ENCODE assay signal across 24 mouse cellular contexts in the genomic region with DNA sequence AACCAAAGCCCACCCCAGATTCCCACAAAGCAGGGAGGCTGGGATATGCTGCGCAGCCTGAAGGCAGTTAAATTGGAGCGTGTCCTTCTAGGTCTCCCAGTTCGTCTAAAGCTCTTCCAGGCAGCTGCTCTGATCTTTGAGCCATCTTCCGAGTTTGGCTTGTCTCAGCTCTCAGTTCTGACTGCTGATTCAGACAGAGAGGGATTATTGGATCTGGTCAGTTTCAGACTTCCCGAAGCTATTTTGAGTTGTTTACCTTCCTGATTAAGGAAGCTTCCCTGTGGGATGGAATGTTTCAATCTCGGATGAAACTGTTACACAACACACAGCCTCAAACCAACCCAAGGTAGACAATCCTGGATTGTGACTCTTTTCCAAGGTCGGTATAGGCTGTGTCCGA. TPM values are rescaled to one million over a fixed set of nuclear protein-coding genes. Genes with fewer than 3 reads are reported as not detected.
DNase-seq lines count a peak whose midpoint lies in the region; ATAC-seq and TF ChIP-seq lines count a peak whose summit lies in the region.
"Had no signal": no experiment of that assay in that cellular context is flagged by ENCODE, and none has a peak within 500 bp of the region (broad histone marks: within the 10 kb centered on the region; RNA-seq: fewer than 3 reads in every experiment).

No protein-coding gene starts in this region.

- H3K4me3 ChIP-seq in cerebellum, adult 2 months (replicated peaks; ENCODE audit: insufficient read depth, low read depth, low read length) = no peak overlapping the region
- H3K4me3 ChIP-seq in heart, embryonic 10.5 days = no peak overlapping the region
- no peak overlapping the region for H3K4me3 ChIP-seq in layer of hippocampus, adult 2 months
- no peak overlapping the region for H3K4me3 ChIP-seq in embryonic facial prominence, embryonic 14.5 days (ENCODE audit: low read depth, low read length)
- H3K4me3 ChIP-seq: heart, embryonic 15.5 days; hindbrain, embryonic 13.5 days; kidney, embryonic 15.5 days; limb, embryonic 10.5 days; liver, embryonic 12.5 days; midbrain, embryonic 10.5 days had no signal

- H3K9ac ChIP-seq in embryonic facial prominence, embryonic 14.5 days (ENCODE audit: low read depth, low read length) = no peak overlapping the region; the same call in 1 of the 2 replicates
- H3K9ac ChIP-seq: heart, embryonic 15.5 days; hindbrain, embryonic 13.5 days; kidney, embryonic 15.5 days; liver, embryonic 12.5 days had no signal

- DNase-seq in cerebellum, adult 2 months = no peak
- no peak for DNase-seq in cerebellum, adult 9-10 months
- peak; percentile 62 for DNase-seq in heart, adult 8-10 months (ENCODE audit: low spot score)
- DNase-seq in heart, embryonic 10.5 days (ENCODE audit: low spot score) = no peak
- DNase-seq in layer of hippocampus, adult 2 months (ENCODE audit: low spot score in 2 of 2) = no peak
- DNase-seq in layer of hippocampus, postnatal 14 days (ENCODE audit: low spot score in 2 of 2) = no peak
- peak; percentile 68 for DNase-seq in embryonic facial prominence, embryonic 14.5 days (ENCODE audit: low spot score)
- DNase-seq: adrenal gland, postnatal 10 days; cerebellum, postnatal 14 days; embryo, embryonic 11 days; lung, adult 2 months; lung, postnatal 36 days; right cerebral cortex, adult 18-20 months; spleen, adult 18-20 months; thymus, postnatal 4 days had no signal

- TF ChIP-seq POLR2A in cerebellum, adult 2 months (IDR thresholded peaks at IDR 0.05; ENCODE audit: borderline replicate concordance, insufficient read depth, low read length) = no peak

- peak overlapping the region; percentile 30; the same call in 1 of the 2 replicates for H3K27ac ChIP-seq in cerebellum, adult 2 months (ENCODE audit: insufficient read depth, low read length)
- H3K27ac ChIP-seq in heart, embryonic 10.5 days = no peak overlapping the region
- H3K27ac ChIP-seq in layer of hippocampus, adult 2 months = peak overlapping the region; percentile 50
- no peak overlapping the region for H3K27ac ChIP-seq in embryonic facial prominence, embryonic 14.5 days (replicated peaks; ENCODE audit: low read depth, low read length)
- H3K27ac ChIP-seq: heart, embryonic 15.5 days; hindbrain, embryonic 13.5 days; kidney, embryonic 15.5 days; limb, embryonic 10.5 days; liver, embryonic 12.5 days; midbrain, embryonic 10.5 days had no signal

- H3K36me3 ChIP-seq in heart, embryonic 10.5 days = no peaks in the 10 kb centered on the region
- H3K36me3 ChIP-seq in embryonic facial prominence, embryonic 14.5 days (ENCODE audit: control insufficient read depth, insufficient read depth, low read length) = no peaks in the 10 kb centered on the region
- H3K36me3 ChIP-seq: heart, embryonic 15.5 days; hindbrain, embryonic 13.5 days; kidney, embryonic 15.5 days; limb, embryonic 10.5 days; liver, embryonic 12.5 days; midbrain, embryonic 10.5 days had no signal

- H3K9me3 ChIP-seq in heart, embryonic 10.5 days = no peaks in the 10 kb centered on the region
- H3K9me3 ChIP-seq in embryonic facial prominence, embryonic 14.5 days (ENCODE audit: control insufficient read depth, low read length) = no peaks in the 10 kb centered on the region
- H3K9me3 ChIP-seq: heart, embryonic 15.5 days; hindbrain, embryonic 13.5 days; kidney, embryonic 15.5 days; liver, embryonic 12.5 days; midbrain, embryonic 10.5 days had no signal

- no peak overlapping the region for H3K4me2 ChIP-seq in embryonic facial prominence, embryonic 14.5 days (ENCODE audit: low read depth, low read length)
- H3K4me2 ChIP-seq: heart, embryonic 15.5 days; hindbrain, embryonic 13.5 days; kidney, embryonic 15.5 days; liver, embryonic 12.5 days had no signal

- no peaks in the 10 kb centered on the region for H3K27me3 ChIP-seq in cerebellum, adult 2 months (ENCODE audit: control insufficient read depth, insufficient read depth, low read length)
- H3K27me3 ChIP-seq in heart, embryonic 10.5 days (ENCODE audit: insufficient read depth, poor library complexity, severe bottlenecking) = no peaks in the 10 kb centered on the region
- H3K27me3 ChIP-seq in embryonic facial prominence, embryonic 14.5 days (replicated peaks; ENCODE audit: control insufficient read depth, insufficient read depth, low read length) = no peaks in the 10 kb centered on the region
- H3K27me3 ChIP-seq: heart, embryonic 15.5 days; hindbrain, embryonic 13.5 days; kidney, embryonic 15.5 days; Patski had no signal

- ATAC-seq in embryonic facial prominence, embryonic 14.5 days (ENCODE audit: low read depth) = no peak
- ATAC-seq in erythroid progenitor cell, adult 5-6 weeks (replicated peaks; ENCODE audit: low FRiP score, poor library complexity, severe bottlenecking) = no peak
- ATAC-seq: inflammation-experienced regulatory T-cells, adult 6 months; liver, embryonic 12.5 days; Patski had no signal

- TF ChIP-seq CTCF in cerebellum, adult 2 months (IDR thresholded peaks at IDR 0.05; ENCODE audit: borderline replicate concordance, insufficient read depth, low read depth, low read length) = no peak
- TF ChIP-seq CTCF in layer of hippocampus, adult 2 months (conservative IDR thresholded peaks at IDR 0.05) = no peak

- no peaks in the 10 kb centered on the region for H3K4me1 ChIP-seq in cerebellum, adult 2 months (ENCODE audit: control insufficient read depth, insufficient read depth, low read length)
- H3K4me1 ChIP-seq in heart, embryonic 10.5 days = peaks cover 10% of the 10 kb centered on the region; the same call in 1 of the 2 replicates
- 0 out of 2 replicates have a peak, but pooled peaks cover 3% of the 10 kb centered on the region for H3K4me1 ChIP-seq in embryonic facial prominence, embryonic 14.5 days (ENCODE audit: control insufficient read depth, insufficient read depth, low read length)
- H3K4me1 ChIP-seq: hindbrain, embryonic 13.5 days; kidney, embryonic 15.5 days; limb, embryonic 10.5 days had no signal

- WGBS in cerebellum, adult 2 months = 56% methylated on average over 8 of the region's 8 CpGs
- 40% methylated on average over 8 of the region's 8 CpGs for WGBS in heart, embryonic 10.5 days
- WGBS in embryonic facial prominence, embryonic 14.5 days = 41% methylated on average over 8 of the region's 8 CpGs

RNA-seq across cellular contexts. Expression of a gene that starts 34.8 kb away (rescaled TPM):
- polyA plus RNA-seq in cerebellum, adult 2 months (2012; rRNA removed) = 14.5 and 16.7 TPM in 2 replicates
- 10 to 100 TPM; 13.9 to 22.2 (median 18.3) TPM for total RNA-seq in heart, adult 8-10 months (2022)
- polyA plus RNA-seq in heart, embryonic 10.5 days (2016; fragmentation: Nextera tagmentation; extraction: Ambion mirVana) = 0.18 and 0.38 TPM in 2 replicates
- total RNA-seq in layer of hippocampus, adult 2 months (2021) = 1 to 10 TPM; 2.3 to 2.4 TPM
- 1 to 10 TPM; 2.6 to 2.7 TPM for total RNA-seq in layer of hippocampus, postnatal 14 days (2021)
- 0.36 and 0.50 TPM in 2 replicates for polyA plus RNA-seq in embryonic facial prominence, embryonic 14.5 days (2014; fragmentation: Nextera tagmentation; extraction: Ambion mirVana)
- total RNA-seq in erythroid progenitor cell, adult 5-6 weeks (2015; ENCODE audit: low replicate concordance) = not detected in 2 replicates
- total RNA-seq in erythroid progenitor cell, adult 5-6 weeks (2017; ENCODE audit: low replicate concordance) = 0.13 TPM in 1 of 2 replicates, not detected in the other
- polyA plus RNA-seq: inflammation-experienced regulatory T-cells, adult 6 months; liver, embryonic 12.5 days had no signal

Comparison
In these comparisons a context has a peak if more than half of its experiments do, and no peak if none do; other contexts are left out.
1. DNase-seq: peak in heart, adult 8-10 months (single experiment) and embryonic facial prominence, embryonic 14.5 days (single experiment); none in cerebellum, adult 2 months (0 of 2), cerebellum, adult 9-10 months (single experiment), heart, embryonic 10.5 days (single experiment), layer of hippocampus, adult 2 months (0 of 2) and layer of hippocampus, postnatal 14 days (0 of 2).
2. H3K27ac ChIP-seq: peak in cerebellum, adult 2 months (single experiment) and layer of hippocampus, adult 2 months (single experiment); none in heart, embryonic 10.5 days (single experiment) and embryonic facial prominence, embryonic 14.5 days (single experiment).